Mouse (Mus musculus): ENCODE results near the gene Spink4. TPM values are rescaled to one million over a fixed set of nuclear protein-coding genes. Genes with fewer than 3 reads are reported as not detected.
"Not testable (repeated sequence)": the region's sequence is repeated elsewhere in the genome, so short reads cannot be mapped to it uniquely, and the experiment has no call there.

Spink4 gene
- polyA plus RNA-seq, 1 experiment from 2014 or later = not detected

DNA sequence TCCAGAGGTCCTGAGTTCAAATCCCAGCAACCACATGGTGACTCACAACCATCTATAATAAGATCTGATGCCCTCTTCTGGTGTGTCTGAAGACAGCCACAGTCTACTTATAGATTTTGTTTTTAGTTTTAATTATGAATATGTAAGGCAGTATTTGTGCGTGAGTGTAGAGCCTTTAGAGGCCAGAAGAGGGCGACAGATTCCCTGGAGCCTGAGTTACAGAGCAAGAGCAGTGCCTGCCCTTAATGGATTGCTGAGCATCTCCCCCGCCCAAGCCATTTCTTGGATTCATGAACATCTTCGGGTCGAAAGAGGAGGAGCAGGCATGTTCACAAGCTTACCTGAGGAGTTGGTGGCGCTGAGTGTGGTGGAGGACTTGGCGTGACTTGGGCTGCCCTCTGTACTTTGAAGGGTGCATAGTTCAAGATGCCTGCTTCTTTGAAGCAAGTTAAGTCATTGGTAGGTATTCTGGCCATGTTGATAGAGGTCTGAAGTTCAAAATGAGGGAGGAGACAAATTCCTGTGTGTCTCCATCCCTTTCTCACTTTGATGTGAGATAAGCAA, 3.2 kb upstream of the Spink4 start:
- WGBS = 89% methylated on average over 7 of the region's 7 CpGs

GRCm38 (mm10) chr4:40920576-40920975, 724 bp downstream of the Spink4 start:
- no peak overlapping the region for H3K9ac ChIP-seq (ENCODE audit: low read depth, low read length)
- H3K27me3 ChIP-seq (ENCODE audit: control insufficient read depth, insufficient read depth, low read length) = no peaks in the 10 kb centered on the region
- no peak overlapping the region for H3K4me3 ChIP-seq (ENCODE audit: low read length)
- no peak overlapping the region for H3K27ac ChIP-seq (ENCODE audit: low read depth, low read length)
- no peaks in the 10 kb centered on the region for H3K4me1 ChIP-seq (ENCODE audit: control insufficient read depth, insufficient read depth, low read length)
- no peak overlapping the region for H3K4me2 ChIP-seq (replicated peaks; ENCODE audit: low read depth, low read length)
- no peaks in the 10 kb centered on the region for H3K9me3 ChIP-seq (ENCODE audit: control insufficient read depth, low read length)
- no peaks in the 10 kb centered on the region for H3K36me3 ChIP-seq (ENCODE audit: control insufficient read depth, insufficient read depth, low read length)
- no peak for ATAC-seq (ENCODE audit: low FRiP score, low TSS enrichment)
- 78% methylated on average over 2 of the region's 2 CpGs for WGBS

More for the DNA sequence above, 3.2 kb upstream of the Spink4 start:
- ATAC-seq (ENCODE audit: low FRiP score, low TSS enrichment) = no peak
- Histone ChIP-seq H3K4me1 (ENCODE audit: control insufficient read depth, insufficient read depth, low read length) (no peaks in the 10 kb centered on the region), H3K9me3 (ENCODE audit: control insufficient read depth, low read length) (no peaks in the 10 kb centered on the region), H3K4me2 (replicated peaks; ENCODE audit: low read depth, low read length) (no peak overlapping the region), H3K4me3 (ENCODE audit: low read length) (no peak overlapping the region), H3K36me3 (ENCODE audit: control insufficient read depth, insufficient read depth, low read length) (no peaks in the 10 kb centered on the region), H3K27ac (ENCODE audit: low read depth, low read length) (no peak overlapping the region), H3K9ac (ENCODE audit: low read depth, low read length) (no peak overlapping the region), H3K27me3 (ENCODE audit: control insufficient read depth, insufficient read depth, low read length) (no peaks in the 10 kb centered on the region)

GRCm38 (mm10) chr4:40921288-40921687, 1.4 kb downstream of the Spink4 start:
- no peaks in the 10 kb centered on the region for H3K9me3 ChIP-seq (ENCODE audit: control insufficient read depth, low read length)
- no peak overlapping the region for H3K4me2 ChIP-seq (replicated peaks; ENCODE audit: low read depth, low read length)
- no peaks in the 10 kb centered on the region for H3K27me3 ChIP-seq (ENCODE audit: control insufficient read depth, insufficient read depth, low read length)
- no peaks in the 10 kb centered on the region for H3K36me3 ChIP-seq (ENCODE audit: control insufficient read depth, insufficient read depth, low read length)
- no peak overlapping the region for H3K4me3 ChIP-seq (ENCODE audit: low read length)
- no peaks in the 10 kb centered on the region for H3K4me1 ChIP-seq (ENCODE audit: control insufficient read depth, insufficient read depth, low read length)
- no peak overlapping the region for H3K27ac ChIP-seq (ENCODE audit: low read depth, low read length)
- no peak overlapping the region for H3K9ac ChIP-seq (ENCODE audit: low read depth, low read length)
- no peak for ATAC-seq (ENCODE audit: low FRiP score, low TSS enrichment)
- 61% methylated on average over 3 of the region's 3 CpGs for WGBS

DNA sequence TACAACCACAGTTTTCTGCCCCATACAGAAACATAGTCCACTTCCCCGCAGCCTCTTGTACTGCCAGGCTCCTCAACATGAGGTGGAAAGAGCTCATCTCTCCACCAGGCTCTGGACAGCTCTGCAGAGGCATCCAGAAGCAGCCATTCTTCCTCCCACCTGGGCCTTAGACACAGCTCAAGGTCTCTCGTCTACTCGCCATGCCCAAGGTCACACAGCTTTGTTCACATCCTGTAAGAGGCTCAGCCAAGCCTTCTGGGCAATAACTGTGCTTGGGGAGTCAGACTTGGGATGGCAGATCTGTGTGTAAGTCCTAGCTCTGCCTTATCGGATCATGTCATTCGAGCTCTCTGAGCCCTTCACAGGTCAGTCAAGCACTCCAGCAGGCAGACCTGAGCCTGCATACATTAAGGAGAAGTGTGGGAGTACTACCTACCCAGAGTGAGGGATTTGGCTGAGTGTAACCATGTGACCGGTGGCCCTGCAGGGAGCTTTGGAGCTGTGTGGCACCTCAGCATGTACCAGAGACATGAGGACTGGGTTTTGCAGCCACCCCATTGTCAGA, 3.3 kb downstream of the Spink4 start:
- Histone ChIP-seq H3K36me3 (ENCODE audit: control insufficient read depth, insufficient read depth, low read length) (no peaks in the 10 kb centered on the region), H3K27me3 (ENCODE audit: control insufficient read depth, insufficient read depth, low read length) (no peaks in the 10 kb centered on the region), H3K27ac (ENCODE audit: low read depth, low read length) (no peak overlapping the region), H3K4me2 (replicated peaks; ENCODE audit: low read depth, low read length) (no peak overlapping the region), H3K4me3 (ENCODE audit: low read length) (no peak overlapping the region), H3K9me3 (ENCODE audit: control insufficient read depth, low read length) (no peaks in the 10 kb centered on the region), H3K9ac (ENCODE audit: low read depth, low read length) (no peak overlapping the region), H3K4me1 (ENCODE audit: control insufficient read depth, insufficient read depth, low read length) (no peaks in the 10 kb centered on the region)
- 51% methylated on average over 6 of the region's 6 CpGs for WGBS
- ATAC-seq (ENCODE audit: low FRiP score, low TSS enrichment) = peak; percentile 71; the same call in 1 of the 2 replicates

DNA sequence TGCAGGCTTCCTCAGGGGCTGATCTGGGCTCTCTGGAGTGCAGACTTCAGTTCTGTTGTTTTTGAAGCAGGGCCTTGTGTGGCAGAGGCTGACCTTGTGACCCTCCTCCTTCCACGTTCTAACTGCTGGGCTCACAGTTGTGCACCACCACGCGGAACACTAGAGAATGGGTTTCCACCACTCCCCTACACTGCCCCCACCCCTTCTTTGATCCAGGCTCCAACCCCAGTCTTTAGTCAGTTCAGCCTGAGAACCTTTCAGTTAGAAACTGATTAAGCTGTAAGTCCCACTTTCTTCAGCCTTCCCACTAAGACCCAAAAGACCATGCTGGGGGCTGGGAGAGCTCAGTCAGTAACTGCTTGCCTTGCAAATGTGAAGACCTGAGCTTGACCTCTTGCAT, 5.7 kb downstream of the Spink4 start:
- 30% methylated on average over 3 of the region's 3 CpGs for WGBS
- no peak overlapping the region for H3K4me2 ChIP-seq (replicated peaks; ENCODE audit: low read depth, low read length)
- ATAC-seq (ENCODE audit: low FRiP score, low TSS enrichment) = peak; percentile 56; the same call in 1 of the 2 replicates

GRCm38 (mm10) chr4:40929046-40929445, 9.2 kb downstream of the Spink4 start:
- Histone ChIP-seq H3K4me3 (ENCODE audit: low read length) (no peak overlapping the region), H3K9me3 (ENCODE audit: control insufficient read depth, low read length) (no peaks in the 10 kb centered on the region), H3K4me2 (replicated peaks; ENCODE audit: low read depth, low read length) (no peak overlapping the region), H3K27me3 (ENCODE audit: control insufficient read depth, insufficient read depth, low read length) (no peaks in the 10 kb centered on the region), H3K36me3 (ENCODE audit: control insufficient read depth, insufficient read depth, low read length) (peaks cover 21% of the 10 kb centered on the region; the same call in 1 of the 2 replicates), H3K9ac (ENCODE audit: low read depth, low read length) (no peak overlapping the region), H3K27ac (ENCODE audit: low read depth, low read length) (no peak overlapping the region), H3K4me1 (ENCODE audit: control insufficient read depth, insufficient read depth, low read length) (no peaks in the 10 kb centered on the region; the same call in 1 of the 2 replicates)
- 46% methylated on average over 7 of the region's 7 CpGs for WGBS
- no peak for ATAC-seq (ENCODE audit: low FRiP score, low TSS enrichment)

More for the DNA sequence above, 5.7 kb downstream of the Spink4 start:
- H3K9me3 ChIP-seq (ENCODE audit: control insufficient read depth, low read length) = no peaks in the 10 kb centered on the region
- H3K4me3 ChIP-seq (ENCODE audit: low read length) = no peak overlapping the region
- H3K27me3 ChIP-seq (ENCODE audit: control insufficient read depth, insufficient read depth, low read length) = no peaks in the 10 kb centered on the region
- no peaks in the 10 kb centered on the region for H3K36me3 ChIP-seq (ENCODE audit: control insufficient read depth, insufficient read depth, low read length)
- no peak overlapping the region for H3K9ac ChIP-seq (ENCODE audit: low read depth, low read length)
- H3K4me1 ChIP-seq (ENCODE audit: control insufficient read depth, insufficient read depth, low read length) = no peaks in the 10 kb centered on the region; the same call in 1 of the 2 replicates
- no peak overlapping the region for H3K27ac ChIP-seq (ENCODE audit: low read depth, low read length)

DNA sequence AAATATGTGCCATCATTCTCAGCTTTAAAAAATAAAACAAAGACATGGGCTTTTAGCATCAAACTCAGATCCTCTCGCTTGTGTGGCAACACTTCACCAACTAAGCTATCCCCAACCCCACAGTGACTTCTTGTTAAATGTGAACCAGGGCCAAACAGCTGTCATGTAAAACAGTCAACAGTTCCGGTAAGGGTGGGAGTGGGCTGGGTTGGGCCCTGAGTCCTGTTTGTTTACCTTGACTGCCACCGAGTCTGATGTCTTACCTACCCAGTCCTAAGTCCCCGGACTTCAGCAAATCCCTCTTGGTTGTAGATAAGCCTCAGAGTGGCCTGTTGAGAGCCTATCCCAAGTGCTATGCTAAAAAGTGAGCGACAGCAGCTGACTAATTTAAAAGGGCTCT, 13.8 kb downstream of the Spink4 start:
- no peak overlapping the region for H3K27ac ChIP-seq (ENCODE audit: low read depth, low read length)
- H3K9me3 ChIP-seq (ENCODE audit: control insufficient read depth, low read length) = no peaks in the 10 kb centered on the region
- 90% methylated on average over 5 of the region's 5 CpGs for WGBS
- no peak overlapping the region for H3K4me3 ChIP-seq (ENCODE audit: low read length)
- no peak overlapping the region for H3K4me2 ChIP-seq (replicated peaks; ENCODE audit: low read depth, low read length)
- H3K27me3 ChIP-seq (ENCODE audit: control insufficient read depth, insufficient read depth, low read length) = no peaks in the 10 kb centered on the region
- H3K4me1 ChIP-seq (ENCODE audit: control insufficient read depth, insufficient read depth, low read length) = no peaks in the 10 kb centered on the region; the same call in 1 of the 2 replicates
- no peak overlapping the region for H3K9ac ChIP-seq (ENCODE audit: low read depth, low read length)
- no peak for ATAC-seq (ENCODE audit: low FRiP score, low TSS enrichment)
- peaks cover 63% of the 10 kb centered on the region for H3K36me3 ChIP-seq (ENCODE audit: control insufficient read depth, insufficient read depth, low read length)

GRCm38 (mm10) chr4:40934369-40934768, 14.5 kb downstream of the Spink4 start:
- H3K4me3 ChIP-seq (ENCODE audit: low read length); H3K9ac ChIP-seq (ENCODE audit: low read depth, low read length); H3K4me2 ChIP-seq (replicated peaks; ENCODE audit: low read depth, low read length); H3K27ac ChIP-seq (ENCODE audit: low read depth, low read length); H3K27me3 ChIP-seq (ENCODE audit: control insufficient read depth, insufficient read depth, low read length); ATAC-seq (ENCODE audit: low FRiP score, low TSS enrichment); H3K4me1 ChIP-seq (ENCODE audit: control insufficient read depth, insufficient read depth, low read length); H3K9me3 ChIP-seq (ENCODE audit: control insufficient read depth, low read length): not testable (repeated sequence)
- H3K36me3 ChIP-seq (ENCODE audit: control insufficient read depth, insufficient read depth, low read length) = peaks cover 69% of the 10 kb centered on the region
- WGBS = 88% methylated on average over 3 of the region's 3 CpGs

- peaks cover 89% of the 10 kb centered on the region for H3K36me3 ChIP-seq (ENCODE audit: control insufficient read depth, insufficient read depth, low read length)
- H3K27ac ChIP-seq (ENCODE audit: low read depth, low read length) = no peak overlapping the region
- no peak for ATAC-seq (ENCODE audit: low FRiP score, low TSS enrichment)
- H3K4me1 ChIP-seq (ENCODE audit: control insufficient read depth, insufficient read depth, low read length) = no peaks in the 10 kb centered on the region
- peaks cover 3% of the 10 kb centered on the region; the same call in 1 of the 2 replicates for H3K9me3 ChIP-seq (ENCODE audit: control insufficient read depth, low read length)
- H3K9ac ChIP-seq (ENCODE audit: low read depth, low read length) = no peak overlapping the region
- H3K4me3 ChIP-seq (ENCODE audit: low read length) = no peak overlapping the region
- 94% methylated on average over 9 of the region's 9 CpGs for WGBS
- H3K27me3 ChIP-seq (ENCODE audit: control insufficient read depth, insufficient read depth, low read length) = no peaks in the 10 kb centered on the region
- H3K4me2 ChIP-seq (replicated peaks; ENCODE audit: low read depth, low read length) = no peak overlapping the region
Measured at GRCm38 (mm10) chr4:40936175-40936839, 16.5 kb downstream of the Spink4 start.
